Mouse (Mus musculus): Measurements from ENCODE around the gene Ccdc92b.

DNA sequence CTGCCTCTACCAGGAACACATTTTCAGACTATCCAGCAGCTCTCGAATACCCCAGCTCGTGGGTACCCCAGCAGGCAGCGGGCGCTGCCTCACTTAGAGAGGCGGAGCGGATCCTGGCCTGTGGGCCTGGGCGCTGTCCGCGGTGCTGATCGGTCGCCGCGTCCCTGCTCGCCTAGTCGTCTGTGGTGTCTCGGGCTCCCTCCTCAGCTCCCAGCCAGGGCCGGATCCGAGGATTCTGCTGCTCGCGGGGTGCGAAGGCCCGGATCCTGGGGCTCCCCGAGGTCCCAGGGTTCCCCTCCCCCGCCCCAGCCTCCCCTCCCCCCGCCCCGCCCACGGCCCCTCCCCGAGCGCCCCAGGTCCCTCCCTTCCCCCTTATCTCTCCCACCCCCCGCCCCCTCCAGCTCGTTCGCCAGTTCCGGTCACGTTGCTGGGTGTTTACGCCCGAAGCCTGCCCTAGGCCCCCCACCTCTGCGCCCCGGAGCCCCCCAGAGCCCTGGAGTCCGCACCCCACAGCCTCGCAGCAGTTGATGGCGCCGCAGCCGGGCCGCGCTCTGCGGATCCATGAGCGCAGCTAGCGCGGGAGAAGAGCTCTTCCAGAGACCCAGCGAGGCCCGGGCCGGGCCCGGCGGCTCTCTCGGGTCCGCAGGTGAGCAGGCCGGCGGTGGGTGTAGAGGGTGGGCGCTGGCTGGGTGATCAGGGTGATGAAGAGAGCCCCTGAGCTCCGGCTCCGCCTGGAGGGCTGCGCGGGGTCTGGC, at the start of gene Ccdc92b:
- TF ChIP-seq CTCF (IDR thresholded peaks at IDR 0.05; ENCODE audit: control insufficient read depth, insufficient read depth, low read length) (no peak), POLR2A (IDR thresholded peaks at IDR 0.05; ENCODE audit: borderline replicate concordance, control insufficient read depth, low read depth, low read length) (no peak)
